Mouse (Mus musculus): ENCODE results near the gene Bphl. TPM values are rescaled to one million over a fixed set of nuclear protein-coding genes. Genes with fewer than 3 reads are reported as not detected.
"Not testable (repeated sequence)": the region's sequence is repeated elsewhere in the genome, so short reads cannot be mapped to it uniquely, and the experiment has no call there.

The Bphl gene
- polyA plus RNA-seq, 1 experiment = not detected

DNA sequence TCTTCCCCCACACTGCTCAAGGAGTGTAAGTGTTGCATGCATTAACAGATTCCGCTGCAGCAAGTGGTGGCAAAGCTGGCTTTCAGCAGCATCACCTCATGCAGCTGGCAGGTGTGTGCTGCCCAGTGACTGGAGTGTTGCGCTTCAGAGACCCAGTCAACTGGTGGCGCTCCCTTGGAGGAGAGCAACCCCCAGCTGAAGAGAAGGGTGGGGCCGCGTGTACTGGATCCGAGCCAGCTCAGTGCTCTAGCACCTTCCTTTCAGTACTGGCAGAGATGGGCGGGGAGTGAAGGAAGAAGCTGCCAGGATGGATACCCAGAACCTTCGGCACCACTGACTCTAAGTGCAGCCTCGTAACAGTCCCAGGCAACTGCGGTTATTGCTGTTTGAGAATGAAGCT is 25.1 kb downstream of the Bphl start:
- Histone ChIP-seq H3K4me3 (ENCODE audit: insufficient read depth, low read depth, low read length) (no peak overlapping the region), H3K27ac (ENCODE audit: insufficient read depth, low read depth, low read length) (no peak overlapping the region), H3K4me1 (ENCODE audit: control insufficient read depth, insufficient read depth, low read length) (peaks cover 8% of the 10 kb centered on the region)
- no peak for TF ChIP-seq POLR2A (IDR thresholded peaks at IDR 0.05; ENCODE audit: insufficient read depth, low read depth, low read length)
- TF ChIP-seq CTCF (IDR thresholded peaks at IDR 0.05; ENCODE audit: insufficient read depth, low read depth, low read length) = no peak
- WGBS = 82% methylated on average over 10 of the region's 10 CpGs

DNA sequence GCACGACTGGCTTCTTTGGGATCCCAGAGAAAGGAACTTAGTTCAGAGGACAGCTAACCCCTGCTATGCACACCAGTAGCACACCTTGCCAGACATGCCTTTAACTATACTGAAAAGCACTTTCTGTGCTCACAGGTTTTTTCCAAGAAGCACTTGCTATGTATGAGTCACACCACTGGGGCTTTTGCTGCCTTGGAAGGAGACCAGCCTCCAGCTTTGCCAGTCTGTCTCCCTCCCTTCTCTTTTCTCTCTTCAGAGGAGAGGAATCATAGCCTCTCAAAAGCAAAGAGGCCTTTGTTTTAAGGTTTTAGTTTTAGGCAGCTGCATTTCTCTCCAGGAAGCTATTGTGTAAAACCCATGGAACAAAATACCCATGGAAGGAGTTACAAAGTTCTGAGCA is 29.0 kb downstream of the Bphl start:
- WGBS = 17% methylated on average over 1 of the region's 1 CpGs
- H3K27ac ChIP-seq (ENCODE audit: insufficient read depth, low read depth, low read length) = peak overlapping the region; percentile 85
- TF ChIP-seq POLR2A (IDR thresholded peaks at IDR 0.05; ENCODE audit: insufficient read depth, low read depth, low read length) (no peak), CTCF (IDR thresholded peaks at IDR 0.05; ENCODE audit: insufficient read depth, low read depth, low read length) (no peak)
- no peak overlapping the region for H3K4me3 ChIP-seq (ENCODE audit: insufficient read depth, low read depth, low read length)
- H3K4me1 ChIP-seq (ENCODE audit: control insufficient read depth, insufficient read depth, low read length) = peaks cover 5% of the 10 kb centered on the region

DNA sequence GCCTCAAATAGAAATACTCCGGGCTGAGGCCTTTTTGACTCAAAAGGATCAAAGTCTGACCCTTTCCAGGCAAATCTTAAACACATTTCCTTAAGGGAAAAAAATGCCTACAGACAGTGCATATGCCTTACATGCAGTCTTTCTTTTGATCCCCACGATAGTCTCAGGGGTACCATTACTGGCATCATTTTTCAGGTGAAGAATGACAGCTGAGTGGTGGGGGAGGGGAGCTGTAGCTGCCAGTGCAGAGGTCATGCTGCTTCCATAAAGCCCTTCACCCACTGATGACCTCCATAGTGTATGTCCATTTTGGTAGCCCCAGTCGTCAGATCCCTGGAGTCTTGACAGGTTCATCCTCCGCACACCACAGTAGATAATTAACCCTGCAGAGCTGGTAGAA is 32.9 kb downstream of the Bphl start:
- 82% methylated on average over 4 of the region's 4 CpGs for WGBS
- Histone ChIP-seq H3K27ac (ENCODE audit: insufficient read depth, low read depth, low read length) (no peak overlapping the region), H3K4me1 (ENCODE audit: control insufficient read depth, insufficient read depth, low read length) (peaks cover 9% of the 10 kb centered on the region), H3K4me3 (ENCODE audit: insufficient read depth, low read depth, low read length) (no peak overlapping the region)
- no peak for TF ChIP-seq CTCF (IDR thresholded peaks at IDR 0.05; ENCODE audit: insufficient read depth, low read depth, low read length)
- TF ChIP-seq POLR2A (IDR thresholded peaks at IDR 0.05; ENCODE audit: insufficient read depth, low read depth, low read length) = no peak

DNA sequence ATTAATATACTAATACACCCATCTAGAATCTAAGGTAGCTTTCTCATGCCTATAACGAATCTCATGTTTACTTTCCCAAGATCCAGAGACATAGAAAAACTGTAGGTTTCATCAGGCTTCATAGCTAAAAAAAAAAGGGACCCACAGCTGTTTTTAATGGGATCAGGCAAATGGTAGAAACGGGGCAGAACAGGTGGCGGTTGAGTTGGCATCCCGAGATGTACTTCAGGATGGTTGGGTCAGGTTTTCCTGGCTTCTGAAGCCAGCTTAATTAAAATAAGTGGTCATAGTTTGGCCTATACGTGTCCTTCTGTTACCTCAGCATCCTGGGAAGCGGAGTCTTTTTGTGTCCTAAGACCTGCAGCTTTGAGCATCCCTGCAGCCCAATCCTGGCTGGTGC is 34.4 kb downstream of the Bphl start:
- Histone ChIP-seq H3K4me3 (ENCODE audit: insufficient read depth, low read depth, low read length) (no peak overlapping the region), H3K4me1 (ENCODE audit: control insufficient read depth, insufficient read depth, low read length) (peaks cover 13% of the 10 kb centered on the region), H3K27ac (ENCODE audit: insufficient read depth, low read depth, low read length) (no peak overlapping the region)
- TF ChIP-seq CTCF (IDR thresholded peaks at IDR 0.05; ENCODE audit: insufficient read depth, low read depth, low read length) (no peak), POLR2A (IDR thresholded peaks at IDR 0.05; ENCODE audit: insufficient read depth, low read depth, low read length) (no peak)
- 70% methylated on average over 6 of the region's 6 CpGs for WGBS

DNA sequence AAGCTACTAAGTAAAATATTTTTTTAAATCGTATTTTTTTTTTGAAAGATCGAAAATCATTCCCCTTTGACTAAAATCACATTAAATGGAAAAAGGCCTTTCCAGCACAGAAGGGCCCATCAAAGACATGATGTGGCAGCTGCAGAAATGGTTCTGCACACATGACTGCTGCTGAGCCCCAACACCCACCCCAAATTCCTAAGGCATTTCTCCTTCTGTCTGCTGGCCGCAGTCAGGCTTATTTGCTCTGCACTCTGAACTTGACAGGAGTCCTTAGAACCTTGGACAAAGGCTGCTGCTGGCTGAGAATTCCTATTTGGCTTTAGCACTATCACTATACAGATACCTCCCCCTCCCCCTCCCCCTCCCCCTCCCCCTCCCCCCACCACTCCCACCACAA is 35.5 kb downstream of the Bphl start:
- WGBS = 61% methylated on average over 3 of the region's 3 CpGs
- TF ChIP-seq CTCF (IDR thresholded peaks at IDR 0.05; ENCODE audit: insufficient read depth, low read depth, low read length) = no peak
- Histone ChIP-seq H3K4me1 (ENCODE audit: control insufficient read depth, insufficient read depth, low read length) (peaks cover 8% of the 10 kb centered on the region), H3K4me3 (ENCODE audit: insufficient read depth, low read depth, low read length) (no peak overlapping the region), H3K27ac (ENCODE audit: insufficient read depth, low read depth, low read length) (no peak overlapping the region)

DNA sequence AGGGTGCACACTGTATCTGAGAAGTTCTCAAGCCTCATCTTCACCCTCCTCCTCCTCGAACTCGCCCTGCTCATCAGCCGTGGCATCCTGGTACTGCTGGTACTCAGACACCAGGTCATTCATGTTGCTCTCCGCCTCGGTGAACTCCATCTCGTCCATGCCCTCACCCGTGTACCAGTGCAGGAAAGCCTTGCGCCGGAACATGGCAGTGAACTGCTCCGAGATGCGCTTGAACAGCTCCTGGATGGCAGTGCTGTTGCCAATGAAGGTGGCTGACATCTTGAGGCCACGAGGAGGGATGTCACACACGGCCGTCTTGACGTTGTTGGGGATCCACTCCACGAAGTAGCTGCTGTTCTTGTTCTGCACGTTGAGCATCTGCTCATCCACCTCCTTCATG is 37.0 kb downstream of the Bphl start:
- peaks cover 14% of the 10 kb centered on the region for H3K4me1 ChIP-seq (ENCODE audit: control insufficient read depth, insufficient read depth, low read length)
- not testable (repeated sequence) for H3K4me3 ChIP-seq (ENCODE audit: insufficient read depth, low read depth, low read length); H3K27ac ChIP-seq (ENCODE audit: insufficient read depth, low read depth, low read length)
- 92% methylated on average over 10 of the region's 17 CpGs for WGBS

DNA sequence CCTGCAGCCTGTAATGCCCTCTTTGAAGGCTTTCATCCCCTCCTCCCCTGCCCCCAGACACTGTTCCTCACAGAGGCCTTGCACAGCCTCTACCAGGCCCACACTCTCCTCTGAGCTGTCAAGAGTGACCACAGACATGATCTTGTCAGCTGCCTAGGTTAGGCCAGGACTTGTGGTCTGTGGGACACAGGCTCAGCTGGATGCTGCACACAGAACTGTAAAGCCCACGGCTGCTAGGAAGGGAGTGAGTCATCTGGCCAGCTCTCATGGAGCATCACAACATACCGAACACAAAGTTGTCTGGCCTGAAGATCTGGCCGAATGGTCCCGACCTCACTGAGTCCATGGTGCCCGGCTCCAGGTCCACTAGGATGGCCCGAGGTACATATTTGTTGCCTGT is 38.5 kb downstream of the Bphl start:
- not testable (repeated sequence) for H3K27ac ChIP-seq (ENCODE audit: insufficient read depth, low read depth, low read length)
- WGBS = 30% methylated on average over 6 of the region's 6 CpGs
- peaks cover 16% of the 10 kb centered on the region for H3K4me1 ChIP-seq (ENCODE audit: control insufficient read depth, insufficient read depth, low read length)
- H3K4me3 ChIP-seq (ENCODE audit: insufficient read depth, low read depth, low read length) = peak overlapping the region; percentile 31

DNA sequence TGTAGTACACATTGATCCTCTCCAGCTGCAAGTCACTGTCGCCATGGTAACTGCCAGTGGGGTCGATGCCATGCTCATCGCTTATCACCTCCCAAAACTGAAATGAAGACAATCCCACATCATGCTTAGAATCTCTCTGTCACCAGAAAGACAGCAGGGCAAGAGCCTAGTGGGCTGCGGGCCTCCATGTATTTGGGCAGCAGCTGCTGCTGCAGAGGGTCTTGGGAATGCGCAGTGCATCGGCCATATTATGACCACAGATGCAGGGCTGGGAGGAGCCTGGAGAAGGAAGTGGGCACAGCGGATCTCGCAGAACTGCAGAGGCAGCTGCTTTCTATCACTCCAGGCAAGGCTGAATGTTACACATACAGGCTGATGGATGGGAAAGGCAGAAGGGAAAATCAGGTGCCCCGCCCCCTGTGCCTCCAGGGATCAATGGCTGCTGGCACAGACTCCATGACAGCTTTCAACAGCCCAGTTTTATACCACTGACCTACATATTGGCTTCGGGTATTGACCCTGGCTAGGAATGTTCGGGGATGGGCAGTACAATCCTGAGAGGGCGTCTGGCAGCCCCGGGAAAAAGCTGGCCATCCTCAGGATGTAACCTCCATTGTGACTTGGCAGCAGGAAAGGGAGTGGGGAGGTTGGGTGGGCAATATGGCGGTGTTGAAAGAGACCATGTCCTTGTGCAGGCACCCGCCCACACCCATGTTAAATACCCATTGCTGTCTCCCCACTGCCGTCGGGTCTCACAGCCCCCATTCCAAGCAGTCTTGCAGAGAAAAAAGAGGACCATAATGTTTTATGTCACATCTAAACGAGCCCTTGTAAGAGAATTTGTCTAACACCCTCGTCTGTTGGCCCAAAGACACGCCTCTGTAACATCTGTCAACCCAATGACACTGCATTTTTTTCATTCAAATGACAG is 39.4 kb downstream of the Bphl start:
- H3K4me3 ChIP-seq (ENCODE audit: insufficient read depth, low read depth, low read length) = peak overlapping the region; percentile 57
- peaks cover 16% of the 10 kb centered on the region for H3K4me1 ChIP-seq (ENCODE audit: control insufficient read depth, insufficient read depth, low read length)
- H3K27ac ChIP-seq (ENCODE audit: insufficient read depth, low read depth, low read length) = peak overlapping the region; percentile 74
- TF ChIP-seq CTCF (IDR thresholded peaks at IDR 0.05; ENCODE audit: insufficient read depth, low read depth, low read length) (no peak), POLR2A (IDR thresholded peaks at IDR 0.05; ENCODE audit: insufficient read depth, low read depth, low read length) (no peak)
- WGBS = 10% methylated on average over 20 of the region's 20 CpGs

DNA sequence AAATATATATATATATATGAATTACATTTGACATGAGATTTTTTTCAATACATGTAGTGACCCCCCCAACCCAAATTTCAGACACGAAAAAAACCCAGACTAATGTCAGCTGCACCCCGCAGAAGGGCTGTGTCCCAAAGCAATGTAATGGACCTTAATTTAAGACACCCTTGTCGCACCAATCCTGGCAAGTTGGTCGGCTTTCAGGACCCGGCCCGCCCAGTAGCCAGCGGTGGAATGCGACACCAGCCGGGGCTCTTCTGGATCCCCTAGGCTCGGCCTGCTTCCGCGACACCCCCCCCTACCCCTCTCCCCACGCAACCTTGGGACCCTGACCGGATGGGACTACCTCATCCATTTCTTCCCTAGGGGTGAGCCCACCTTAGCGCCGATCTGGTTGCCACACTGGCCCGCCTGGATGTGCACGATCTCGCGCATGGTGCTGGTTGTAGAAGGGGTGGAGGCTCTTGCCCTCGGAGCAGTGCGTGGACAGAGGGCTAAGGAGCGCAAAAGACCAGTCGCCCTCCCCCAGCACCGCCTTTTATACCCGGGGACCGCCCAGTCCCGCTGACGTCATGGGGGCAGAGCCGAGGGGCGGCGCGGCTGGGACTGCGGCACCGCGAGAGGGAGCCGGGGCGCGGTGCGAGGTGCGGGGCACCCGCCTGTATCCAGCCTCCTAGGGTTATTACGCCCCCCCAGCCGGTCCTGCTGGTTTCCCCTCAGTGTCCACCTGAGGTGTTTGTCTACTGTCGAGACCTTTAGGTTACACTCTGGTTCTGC is 40.3 kb downstream of the Bphl start, which contains the start of gene Tubb2a:
Gene Tubb2a (minus strand): TSS at position 516 of the 780 bp plus-strand sequence.
- TF ChIP-seq CTCF (IDR thresholded peaks at IDR 0.05; ENCODE audit: insufficient read depth, low read depth, low read length) (peak; percentile 20), POLR2A (IDR thresholded peaks at IDR 0.05; ENCODE audit: insufficient read depth, low read depth, low read length) (peak; percentile 99)
- WGBS = under 1% methylated on average over 45 of the region's 45 CpGs
- Histone ChIP-seq H3K4me3 (ENCODE audit: insufficient read depth, low read depth, low read length) (peak within 1 kb of the TSS; percentile 86), H3K4me1 (ENCODE audit: control insufficient read depth, insufficient read depth, low read length) (peaks cover 16% of the 10 kb centered on the region), H3K27ac (ENCODE audit: insufficient read depth, low read depth, low read length) (peak within 1 kb of the TSS; percentile 90)

Data from olfactory bulb, adult 2 months (tissue).